ENCODE assay signal across 14 mouse cellular contexts in genomic region chr4:138286411-138286810, GRCm38 (mm10).
"Had no signal": no experiment of that assay in that cellular context is flagged by ENCODE, and none has a peak within 500 bp of the region (broad histone marks: within the 10 kb centered on the region; RNA-seq: fewer than 3 reads in every experiment).

No protein-coding gene starts in this region.

- H3K36me3 ChIP-seq: liver, embryonic 12.5 days; midbrain, embryonic 10.5 days; midbrain, embryonic 12.5 days; neural tube, embryonic 12.5 days had no signal

- H3K4me3 ChIP-seq: liver, embryonic 12.5 days; midbrain, embryonic 10.5 days; midbrain, embryonic 12.5 days; neural tube, embryonic 12.5 days had no signal

- H3K9me3 ChIP-seq: liver, embryonic 12.5 days; midbrain, embryonic 10.5 days; midbrain, embryonic 12.5 days; neural tube, embryonic 12.5 days had no signal

- DNase-seq: lung, adult 18-20 months; lung, embryonic 14.5 days; lung, postnatal 10 days; lung, postnatal 4 days; retina, postnatal 1 day; right cerebral cortex, adult 18-20 months; right cerebral cortex, postnatal 25 days; right cerebral cortex, postnatal 4 days; spleen, adult 18-20 months had no signal

- H3K4me1 ChIP-seq: midbrain, embryonic 10.5 days; midbrain, embryonic 12.5 days; neural tube, embryonic 12.5 days had no signal

- H3K27ac ChIP-seq: liver, embryonic 12.5 days; liver, embryonic 14.5 days; midbrain, embryonic 10.5 days; midbrain, embryonic 12.5 days; neural tube, embryonic 12.5 days had no signal

- H3K4me2 ChIP-seq: liver, embryonic 12.5 days; lung, embryonic 14.5 days; midbrain, embryonic 12.5 days; neural tube, embryonic 12.5 days had no signal

- ATAC-seq: liver, embryonic 12.5 days had no signal

- H3K9ac ChIP-seq: liver, embryonic 12.5 days; liver, embryonic 14.5 days; lung, embryonic 14.5 days; midbrain, embryonic 12.5 days; neural tube, embryonic 12.5 days had no signal

- H3K27me3 ChIP-seq: midbrain, embryonic 12.5 days had no signal
